Mouse (Mus musculus) stomach, embryonic 14.5 days (tissue): Measurements from ENCODE around the gene Slc17a1. TPM values are rescaled to one million over a fixed set of nuclear protein-coding genes. Genes with fewer than 3 reads are reported as not detected.
A peak's percentile ranks its signal among the peaks of the same experiment; 100 is the strongest.

Experiments
- ATAC-seq: fragments of 200-750 bp; cut with Nextera tagmentation; 2 replicates; pipeline ENCODE4 v1.8.0; 2017; ENCODE audit warnings: low read depth, moderate TSS enrichment; ENCODE audit not compliant: insufficient number of reproducible peaks, insufficient read depth, low FRiP score
- H3K27ac ChIP-seq: fragments of 300-500 bp; sonication (generic); 2 replicates; pipeline ENCODE4 v1.5.1; 2014; ENCODE audit warnings: mild to moderate bottlenecking, low read length, moderate library complexity, mixed read lengths
- H3K27me3 ChIP-seq: fragments of 300-500 bp; sonication (generic); 2 replicates; pipeline ENCODE4 v1.6.1; 2014; ENCODE audit warnings: low read length, control low read depth, mixed read lengths; ENCODE audit not compliant: control insufficient read depth, insufficient read depth
- H3K36me3 ChIP-seq: fragments of 300-500 bp; sonication (generic); 2 replicates; pipeline ENCODE4 v1.6.1; 2014; ENCODE audit warnings: mild to moderate bottlenecking, control low read depth, low read length, moderate library complexity, mixed read lengths; ENCODE audit not compliant: control insufficient read depth, insufficient read depth
- H3K4me1 ChIP-seq: fragments of 300-500 bp; sonication (generic); 2 replicates; pipeline ENCODE4 v1.6.1; 2014; ENCODE audit warnings: low read length, control low read depth, mixed read lengths; ENCODE audit not compliant: control insufficient read depth, insufficient read depth
- H3K4me2 ChIP-seq: fragments of 300-500 bp; sonication (generic); replicated peaks from 2 replicates; pipeline ENCODE4 v1.6.1; 2014; ENCODE audit warnings: low read depth, low read length, control low read depth
- H3K4me3 ChIP-seq: fragments of 300-500 bp; sonication (generic); 2 replicates; pipeline ENCODE4 v1.5.1; 2014; ENCODE audit warnings: low read depth, low read length, control low read depth
- H3K9ac ChIP-seq: fragments of 300-500 bp; sonication (generic); replicated peaks from 2 replicates; pipeline ENCODE4 v1.6.1; 2014; ENCODE audit warnings: low read depth, mild to moderate bottlenecking, control low read depth, low read length, moderate library complexity, mixed read lengths
- H3K9me3 ChIP-seq: fragments of 300-500 bp; sonication (generic); 2 replicates; pipeline ENCODE4 v1.6.1; 2016; ENCODE audit warnings: low read depth, low read length, control low read depth; ENCODE audit not compliant: control insufficient read depth
- WGBS: fragments of 180-500 bp; shearing (Covaris S2); extraction: QIAGEN DNeasy Blood & Tissue Kit; methylation state at CpG from one replicate; pipeline ENCODE4 v1.1.7; 2014; 5-methylcytosine and 5-hydroxymethylcytosine counted together
- polyA plus RNA-seq: library from polyadenylated mRNA; unstranded; fragments of >200 nt; fragmentation: Nextera tagmentation; extraction: Ambion mirVana; gene quantifications from 2 replicates; pipeline ENCODE4 v1.2.1, GENCODE M21; 2014

Gene Slc17a1
- polyA plus RNA-seq, 1 experiment from 2014 or later: not detected

DNA sequence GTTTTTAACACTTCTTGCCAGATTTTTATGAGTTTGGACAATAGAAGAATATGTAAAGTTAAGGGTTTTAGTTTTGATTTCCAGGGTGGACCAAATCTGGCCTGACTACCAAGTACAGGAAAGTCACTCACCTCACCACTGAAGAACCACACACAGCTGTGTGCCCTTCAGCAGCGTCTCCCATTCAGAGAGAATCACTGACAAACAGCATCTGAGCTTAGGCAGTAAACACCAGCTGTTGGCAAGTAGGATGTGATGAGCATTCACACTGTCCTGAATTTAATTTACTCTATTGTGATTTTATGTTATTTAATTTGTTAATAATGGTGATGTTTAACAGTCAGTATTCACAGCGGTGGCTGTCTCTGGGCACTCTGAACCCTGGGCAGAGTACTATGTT is 58.2 kb downstream of the Slc17a1 start:
- H3K4me3 ChIP-seq: no peak overlapping the region
- no peaks in the 10 kb centered on the region for H3K36me3 ChIP-seq
- H3K4me2 ChIP-seq: no peak overlapping the region
- no peak overlapping the region for H3K9ac ChIP-seq
- H3K4me1 ChIP-seq: peaks cover 9% of the 10 kb centered on the region; the same call in 1 of the 2 replicates
- no peaks in the 10 kb centered on the region for H3K9me3 ChIP-seq
- ATAC-seq: no peak
- H3K27me3 ChIP-seq: no peaks in the 10 kb centered on the region
- WGBS: 61% methylated on average over 2 of the region's 2 CpGs
- H3K27ac ChIP-seq: no peak overlapping the region

DNA sequence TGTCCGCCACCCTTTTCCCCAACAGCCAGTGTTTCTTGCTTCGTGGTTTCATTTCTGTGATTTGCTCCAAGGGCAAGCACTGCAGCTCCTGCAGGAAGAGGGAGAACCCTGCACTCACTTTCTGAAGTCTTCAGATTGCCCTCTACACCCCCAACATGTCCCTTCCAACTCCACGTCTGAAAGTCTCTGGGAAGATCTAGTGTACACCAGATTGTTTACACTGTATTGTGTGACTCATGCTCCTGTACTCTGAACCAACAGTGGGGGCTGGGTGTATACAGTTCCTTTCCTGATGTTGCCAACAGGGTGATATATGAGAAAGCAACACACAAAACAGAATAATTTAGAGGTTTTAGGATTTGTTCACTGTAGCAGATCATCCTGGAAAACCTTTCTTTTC is 61.1 kb downstream of the Slc17a1 start:
- no peak overlapping the region for H3K27ac ChIP-seq
- H3K9ac ChIP-seq: no peak overlapping the region
- H3K4me2 ChIP-seq: 0 out of 2 replicates have a peak overlapping the region, but pooled peaks have one; percentile 12
- H3K27me3 ChIP-seq: no peaks in the 10 kb centered on the region
- no peaks in the 10 kb centered on the region for H3K9me3 ChIP-seq
- H3K36me3 ChIP-seq: no peaks in the 10 kb centered on the region
- H3K4me3 ChIP-seq: no peak overlapping the region
- 49% methylated on average over 3 of the region's 3 CpGs for whole genome bisulfite sequencing
- peaks cover 9% of the 10 kb centered on the region; the same call in 1 of the 2 replicates for H3K4me1 ChIP-seq
- ATAC-seq: no peak

DNA sequence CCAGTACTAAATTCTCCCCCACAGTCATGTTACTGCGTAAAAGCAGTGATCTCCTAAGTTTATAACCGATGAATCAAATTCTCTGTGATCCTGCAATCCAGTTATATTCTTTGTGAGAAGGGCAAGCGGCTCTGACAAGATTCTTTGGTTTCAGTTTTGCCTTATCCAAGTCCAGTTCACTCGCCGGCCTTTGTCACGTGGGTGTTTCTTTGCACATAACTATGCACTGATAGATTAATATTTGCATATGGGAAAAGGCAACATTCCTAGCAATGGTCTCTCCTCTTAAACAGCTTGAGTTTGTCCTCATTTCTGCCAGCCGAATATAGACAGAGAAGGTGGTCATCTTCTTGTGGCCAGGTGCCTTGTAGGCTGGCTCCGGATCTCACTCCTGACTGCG is 62.9 kb downstream of the Slc17a1 start:
- no peak for ATAC-seq
- H3K4me2 ChIP-seq: no peak overlapping the region
- no peak overlapping the region for H3K27ac ChIP-seq
- no peaks in the 10 kb centered on the region for H3K27me3 ChIP-seq
- no peak overlapping the region for H3K4me3 ChIP-seq
- no peaks in the 10 kb centered on the region for H3K36me3 ChIP-seq
- H3K9ac ChIP-seq: no peak overlapping the region
- WGBS: 79% methylated on average over 9 of the region's 9 CpGs
- H3K9me3 ChIP-seq: no peaks in the 10 kb centered on the region
- H3K4me1 ChIP-seq: peaks cover 9% of the 10 kb centered on the region; the same call in 1 of the 2 replicates

DNA sequence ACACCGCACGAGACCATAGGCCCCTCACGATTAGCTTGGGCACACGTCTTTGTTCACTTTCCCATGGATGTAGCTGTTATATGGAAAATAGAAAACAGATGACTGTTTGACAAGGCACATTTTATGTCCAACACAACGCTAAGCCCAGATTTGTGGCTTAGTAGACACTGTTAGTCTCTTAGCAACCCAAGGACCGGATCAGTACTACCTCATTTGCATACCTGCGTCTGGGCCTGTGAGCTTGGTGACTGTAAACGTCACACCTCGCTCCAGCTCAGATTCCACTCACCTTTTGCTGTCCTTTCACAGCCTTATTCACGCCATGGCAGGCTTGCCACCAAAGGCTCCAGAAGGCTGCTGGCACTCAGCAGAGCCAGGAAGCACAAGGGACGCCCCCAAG is 63.4 kb downstream of the Slc17a1 start:
- Histone ChIP-seq H3K27me3 (no peaks in the 10 kb centered on the region), H3K27ac (no peak overlapping the region), H3K9me3 (no peaks in the 10 kb centered on the region), H3K4me2 (no peak overlapping the region), H3K4me1 (peaks cover 9% of the 10 kb centered on the region; the same call in 1 of the 2 replicates), H3K36me3 (no peaks in the 10 kb centered on the region), H3K9ac (no peak overlapping the region), H3K4me3 (no peak overlapping the region)
- ATAC-seq: no peak
- 59% methylated on average over 11 of the region's 11 CpGs for WGBS

DNA sequence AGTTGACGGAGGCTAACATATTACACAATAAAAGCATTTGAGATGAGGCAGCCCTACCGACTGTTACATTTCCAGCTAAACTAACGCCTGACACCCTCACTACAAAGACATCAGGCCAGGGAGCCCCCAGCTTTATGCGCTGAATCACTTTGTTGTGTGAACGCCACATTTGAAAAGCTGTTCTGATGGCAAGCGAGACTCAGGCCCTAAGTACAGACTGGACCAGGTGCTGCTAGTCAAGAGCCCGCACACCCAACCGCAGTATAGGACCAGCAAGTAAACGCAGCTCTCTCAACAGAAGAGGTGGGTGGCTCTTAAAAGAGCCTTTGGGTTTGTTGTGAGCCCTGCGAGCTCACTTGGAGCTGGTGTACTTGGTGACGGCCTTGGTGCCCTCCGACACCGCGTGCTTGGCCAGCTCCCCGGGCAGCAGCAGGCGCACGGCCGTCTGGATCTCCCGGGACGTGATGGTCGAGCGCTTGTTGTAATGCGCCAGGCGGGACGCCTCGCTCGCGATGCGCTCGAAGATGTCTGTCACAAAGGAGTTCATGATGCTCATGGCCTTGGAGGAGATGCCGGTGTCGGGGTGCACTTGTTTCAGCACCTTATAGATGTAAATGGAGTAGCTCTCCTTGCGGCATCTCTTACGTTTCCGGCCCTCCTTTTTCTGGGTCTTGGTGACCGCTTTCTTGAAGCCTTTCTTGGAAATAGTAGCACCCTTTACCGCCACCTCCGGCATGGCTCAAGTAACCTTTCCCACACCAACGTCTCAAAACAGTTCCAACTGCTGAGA is 66.1 kb downstream of the Slc17a1 start, which contains the start of gene Hist1h2ba:
Gene Hist1h2ba, minus strand, starts transcription at position 736 of the 790 bp plus-strand sequence.
- Histone ChIP-seq H3K27me3 (no peaks in the 10 kb centered on the region), H3K9me3 (no peaks in the 10 kb centered on the region), H3K4me3 (no peak within 1 kb of the TSS), H3K9ac (no peak within 1 kb of the TSS), H3K4me1 (peaks cover 2% of the 10 kb centered on the region; the same call in 1 of the 2 replicates), H3K4me2 (no peak within 1 kb of the TSS), H3K36me3 (no peaks in the 10 kb centered on the region), H3K27ac (no peak within 1 kb of the TSS)
- WGBS: 90% methylated on average over 33 of the region's 39 CpGs
- ATAC-seq: no peak

DNA sequence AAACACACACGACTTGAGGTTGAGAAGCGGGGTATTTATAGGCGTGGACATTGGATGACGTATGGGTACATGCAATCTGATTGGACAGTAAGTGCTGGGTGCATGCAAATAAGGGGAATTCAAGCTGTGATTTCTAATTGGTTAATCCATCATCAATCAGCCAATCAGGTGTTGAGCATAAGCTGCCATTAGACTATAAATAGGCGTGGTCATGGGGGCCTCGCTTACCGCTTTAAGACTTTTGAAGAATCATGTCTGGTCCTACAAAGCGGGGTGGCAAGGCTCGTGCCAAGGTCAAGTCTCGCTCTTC is 66.6 kb downstream of the Slc17a1 start, which contains the start of gene Hist1h2aa:
Gene Hist1h2aa, plus strand, starts transcription at position 252 of the 310 bp plus-strand sequence.
- no peak within 1 kb of the TSS for H3K27ac ChIP-seq
- H3K4me3 ChIP-seq: no peak within 1 kb of the TSS
- no peaks in the 10 kb centered on the region for H3K9me3 ChIP-seq
- ATAC-seq: no peak
- no peaks in the 10 kb centered on the region for H3K36me3 ChIP-seq
- H3K9ac ChIP-seq: no peak within 1 kb of the TSS
- H3K27me3 ChIP-seq: no peaks in the 10 kb centered on the region
- WGBS: 90% methylated on average over 10 of the region's 10 CpGs
- no peak within 1 kb of the TSS for H3K4me2 ChIP-seq
- no peaks in the 10 kb centered on the region for H3K4me1 ChIP-seq

DNA sequence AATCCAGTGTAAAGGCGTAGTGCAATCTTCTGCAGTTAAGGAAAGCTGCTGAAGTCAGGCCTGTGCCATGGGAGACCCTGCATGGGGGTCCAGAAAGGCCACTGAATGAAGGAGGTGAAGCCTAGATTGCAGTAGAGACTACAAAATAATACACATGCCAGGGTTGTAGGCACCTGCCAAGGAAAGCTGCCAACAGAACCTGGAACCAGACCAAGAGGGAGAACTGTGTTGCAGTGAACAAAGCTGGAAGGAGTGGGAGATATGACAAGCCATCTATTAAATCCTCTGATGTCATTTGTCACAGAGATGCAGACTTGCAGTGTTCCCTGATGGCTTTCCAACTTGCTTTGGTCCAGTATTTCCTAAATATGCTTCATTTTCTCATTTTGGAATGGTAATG is 71.1 kb downstream of the Slc17a1 start:
- Histone ChIP-seq H3K4me2 (no peak overlapping the region), H3K4me1 (no peaks in the 10 kb centered on the region), H3K9me3 (no peaks in the 10 kb centered on the region), H3K4me3 (no peak overlapping the region), H3K9ac (no peak overlapping the region), H3K27me3 (no peaks in the 10 kb centered on the region), H3K36me3 (no peaks in the 10 kb centered on the region), H3K27ac (no peak overlapping the region)
- no peak for ATAC-seq
- 90% methylated on average over 1 of the region's 1 CpGs for WGBS

DNA sequence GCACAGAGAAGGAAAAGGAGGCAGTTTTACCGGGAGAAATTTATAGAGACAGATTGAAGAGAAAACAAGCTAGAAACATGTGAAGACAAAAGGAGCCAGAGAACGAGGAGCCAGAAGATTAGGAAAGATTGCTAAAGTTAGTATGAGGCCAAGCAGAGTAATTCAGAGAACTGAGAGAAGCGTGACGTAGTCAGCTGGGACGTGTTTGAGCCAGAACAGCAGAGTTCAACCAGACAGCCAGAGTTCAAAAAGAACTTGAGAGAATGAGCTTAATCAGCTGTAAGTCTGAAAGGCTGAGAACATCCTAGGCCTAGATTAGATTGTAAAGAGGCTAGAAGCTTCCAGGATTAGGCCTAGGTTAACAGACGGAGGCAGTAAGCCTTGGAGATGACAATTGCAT is 72.7 kb downstream of the Slc17a1 start:
- no peaks in the 10 kb centered on the region for H3K27me3 ChIP-seq
- WGBS: 62% methylated on average over 6 of the region's 6 CpGs
- H3K9me3 ChIP-seq: no peaks in the 10 kb centered on the region
- H3K4me1 ChIP-seq: no peaks in the 10 kb centered on the region
- no peak overlapping the region for H3K27ac ChIP-seq
- H3K36me3 ChIP-seq: no peaks in the 10 kb centered on the region
- no peak overlapping the region for H3K9ac ChIP-seq
- ATAC-seq: no peak
- H3K4me2 ChIP-seq: no peak overlapping the region
- no peak overlapping the region for H3K4me3 ChIP-seq

DNA sequence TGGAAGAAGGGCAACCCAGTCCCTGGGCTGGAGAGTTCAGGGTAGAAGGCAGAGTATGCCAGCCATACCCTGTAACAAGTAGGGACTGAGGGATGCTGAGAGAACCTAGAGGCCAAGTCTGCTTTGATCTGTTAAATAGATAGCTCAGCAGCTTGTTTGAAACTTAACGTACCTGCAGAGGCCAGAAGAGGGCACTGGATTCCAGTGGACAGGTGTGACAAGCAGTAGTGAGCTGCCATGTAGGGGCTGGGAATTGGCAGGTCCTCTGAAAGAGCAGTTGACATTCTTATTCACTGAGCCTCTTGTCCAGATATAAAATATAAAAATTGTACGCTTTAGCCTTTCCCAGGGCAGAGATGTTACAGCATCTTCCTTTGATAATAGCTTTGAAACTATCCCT is 75.3 kb downstream of the Slc17a1 start:
- Histone ChIP-seq H3K36me3 (no peaks in the 10 kb centered on the region), H3K9ac (no peak overlapping the region), H3K27me3 (no peaks in the 10 kb centered on the region), H3K27ac (no peak overlapping the region), H3K9me3 (no peaks in the 10 kb centered on the region), H3K4me3 (no peak overlapping the region), H3K4me2 (no peak overlapping the region), H3K4me1 (no peaks in the 10 kb centered on the region)
- WGBS: 57% methylated on average over 2 of the region's 2 CpGs
- ATAC-seq: no peak
